Mouse (Mus musculus) liver, embryonic 13.5 days (tissue): ENCODE measurements around the gene Jmjd4. TPM values are rescaled to one million over a fixed set of nuclear protein-coding genes. Genes with fewer than 3 reads are reported as not detected.

Experiments used
- ATAC-seq: fragments of 200-750 bp; cut with Nextera tagmentation; 2 replicates; pipeline ENCODE4 v1.8.0; 2017; ENCODE audit warnings: low read depth, mild to moderate bottlenecking, moderate number of reproducible peaks, moderate library complexity
- DNase-seq: peaks from one replicate; pipeline ENCODE4 v3.0.0; 2022
- H3K27ac ChIP-seq: fragments of 300-500 bp; sonication (generic); 2 replicates; pipeline ENCODE4 v1.5.1; 2015; ENCODE audit warnings: moderate library complexity, mild to moderate bottlenecking, inconsistent platforms
- H3K27me3 ChIP-seq: fragments of 300-500 bp; sonication (generic); 2 replicates; pipeline ENCODE4 v1.6.1; 2015; ENCODE audit warnings: mild to moderate bottlenecking, inconsistent platforms
- H3K36me3 ChIP-seq: fragments of 300-500 bp; sonication (generic); 2 replicates; pipeline ENCODE4 v1.6.1; 2015; ENCODE audit warnings: mild to moderate bottlenecking, inconsistent platforms
- H3K4me1 ChIP-seq: fragments of 300-500 bp; sonication (generic); replicated peaks from 2 replicates; pipeline ENCODE4 v1.6.1; 2015; ENCODE audit warnings: inconsistent platforms
- H3K4me2 ChIP-seq: fragments of 300-500 bp; sonication (generic); 2 replicates; pipeline ENCODE4 v1.6.1; 2015; ENCODE audit warnings: inconsistent platforms, mild to moderate bottlenecking, moderate library complexity
- H3K4me3 ChIP-seq: fragments of 300-500 bp; sonication (generic); replicated peaks from 2 replicates; pipeline ENCODE4 v1.5.1; 2015; ENCODE audit warnings: mild to moderate bottlenecking, inconsistent platforms
- H3K9ac ChIP-seq: fragments of 300-500 bp; sonication (generic); 2 replicates; pipeline ENCODE4 v1.6.1; 2015; ENCODE audit warnings: mild to moderate bottlenecking, inconsistent platforms
- H3K9me3 ChIP-seq: fragments of 300-500 bp; sonication (generic); replicated peaks from 2 replicates; pipeline ENCODE4 v1.6.1; 2016; ENCODE audit warnings: inconsistent platforms
- whole genome bisulfite sequencing: fragments of 180-500 bp; shearing (Covaris S2); methylation state at CpG from one replicate; pipeline ENCODE4 v1.1.7; 2015; ENCODE audit not compliant: insufficient replicate concordance; 5-methylcytosine and 5-hydroxymethylcytosine counted together
- polyA plus RNA-seq: library from polyadenylated mRNA; unstranded; fragments of >200 nt; fragmentation: Nextera tagmentation; extraction: Ambion mirVana; gene quantifications from 2 replicates; pipeline ENCODE4 v1.2.1, GENCODE M21; 2015

Gene Jmjd4
- polyA plus RNA-seq, 1 experiment from 2014 or later, result 5.2 TPM

GRCm38 (mm10) chr11:59428057-59428660 lies 21.7 kb upstream of the Jmjd4 start:
- WGBS, result 68% methylated on average over 9 of the region's 9 CpGs
- Histone ChIP-seq H3K4me3 (no peak overlapping the region), H3K9me3 (no peaks in the 10 kb centered on the region), H3K9ac (no peak overlapping the region), H3K4me1 (peaks cover 7% of the 10 kb centered on the region), H3K27me3 (no peaks in the 10 kb centered on the region), H3K36me3 (peaks cover 14% of the 10 kb centered on the region), H3K4me2 (no peak overlapping the region), H3K27ac (no peak overlapping the region)
- ATAC-seq, result no peak
- DNase-seq, result no peak

GRCm38 (mm10) chr11:59429959-59430358 lies 19.9 kb upstream of the Jmjd4 start:
- Histone ChIP-seq H3K9ac (no peak overlapping the region), H3K9me3 (no peaks in the 10 kb centered on the region), H3K27ac (no peak overlapping the region), H3K27me3 (no peaks in the 10 kb centered on the region), H3K36me3 (peaks cover 14% of the 10 kb centered on the region), H3K4me2 (no peak overlapping the region), H3K4me3 (no peak overlapping the region), H3K4me1 (no peaks in the 10 kb centered on the region)
- no peak for DNase-seq
- ATAC-seq, result no peak
- 60% methylated on average over 1 of the region's 1 CpGs for WGBS

GRCm38 (mm10) chr11:59432261-59432660 lies 17.6 kb upstream of the Jmjd4 start:
- H3K9ac ChIP-seq, result no peak overlapping the region
- no peak overlapping the region for H3K4me2 ChIP-seq
- no peak overlapping the region for H3K4me3 ChIP-seq
- H3K36me3 ChIP-seq, result peaks cover 19% of the 10 kb centered on the region
- no peaks in the 10 kb centered on the region for H3K27me3 ChIP-seq
- no peaks in the 10 kb centered on the region for H3K9me3 ChIP-seq
- no peak for DNase-seq
- ATAC-seq, result no peak
- H3K4me1 ChIP-seq, result no peaks in the 10 kb centered on the region
- H3K27ac ChIP-seq, result no peak overlapping the region
- 39% methylated on average over 3 of the region's 3 CpGs for WGBS

GRCm38 (mm10) chr11:59437954-59438353 lies 11.9 kb upstream of the Jmjd4 start:
- Histone ChIP-seq H3K4me3 (no peak overlapping the region), H3K9me3 (no peaks in the 10 kb centered on the region), H3K9ac (no peak overlapping the region), H3K27me3 (no peaks in the 10 kb centered on the region), H3K4me2 (no peak overlapping the region), H3K36me3 (peaks cover 17% of the 10 kb centered on the region), H3K4me1 (no peaks in the 10 kb centered on the region), H3K27ac (no peak overlapping the region)
- DNase-seq, result no peak
- 74% methylated on average over 12 of the region's 12 CpGs for WGBS
- no peak for ATAC-seq

GRCm38 (mm10) chr11:59443102-59443501 lies 6.7 kb upstream of the Jmjd4 start:
- Histone ChIP-seq H3K4me1 (peaks cover under 1% of the 10 kb centered on the region; the same call in 1 of the 2 replicates), H3K9ac (no peak overlapping the region), H3K4me3 (no peak overlapping the region), H3K27me3 (no peaks in the 10 kb centered on the region), H3K27ac (no peak overlapping the region), H3K36me3 (no peaks in the 10 kb centered on the region; the same call in 1 of the 2 replicates), H3K9me3 (no peaks in the 10 kb centered on the region), H3K4me2 (no peak overlapping the region)
- no peak for DNase-seq
- no peak for ATAC-seq

- H3K27ac ChIP-seq, result peak overlapping the region; percentile 73
- peak overlapping the region; percentile 82 for H3K4me2 ChIP-seq
- no peak for DNase-seq
- H3K36me3 ChIP-seq, result peaks cover 37% of the 10 kb centered on the region
- H3K9me3 ChIP-seq, result no peaks in the 10 kb centered on the region
- H3K27me3 ChIP-seq, result no peaks in the 10 kb centered on the region
- WGBS, result under 1% methylated on average over 38 of the region's 38 CpGs
- peak overlapping the region; percentile 90 for H3K9ac ChIP-seq
- peak overlapping the region; percentile 86 for H3K4me3 ChIP-seq
- peak; percentile 75 for ATAC-seq
- H3K4me1 ChIP-seq, result peaks cover 30% of the 10 kb centered on the region
Observed at GRCm38 (mm10) chr11:59450230-59450771, 456 bp downstream of the Jmjd4 start.

GRCm38 (mm10) chr11:59451086-59451485 lies 1.2 kb downstream of the Jmjd4 start, which contains the start of gene Snap47:
Gene Snap47, minus strand, starts transcription at chr11:59451186.
- Histone ChIP-seq H3K27ac (peak within 1 kb of the TSS; percentile 73), H3K9ac (peak within 1 kb of the TSS; percentile 90), H3K4me3 (peak within 1 kb of the TSS; percentile 86), H3K36me3 (peaks cover 44% of the 10 kb centered on the region), H3K9me3 (no peaks in the 10 kb centered on the region), H3K4me1 (peaks cover 30% of the 10 kb centered on the region), H3K27me3 (no peaks in the 10 kb centered on the region), H3K4me2 (peak within 1 kb of the TSS; percentile 82)
- no peak for ATAC-seq
- DNase-seq, result no peak
- WGBS, result 63% methylated on average over 4 of the region's 4 CpGs

GRCm38 (mm10) chr11:59456346-59456745 lies 6.5 kb downstream of the Jmjd4 start:
- Histone ChIP-seq H3K9me3 (no peaks in the 10 kb centered on the region), H3K4me1 (peaks cover 7% of the 10 kb centered on the region), H3K9ac (no peak overlapping the region), H3K4me2 (no peak overlapping the region), H3K27me3 (no peaks in the 10 kb centered on the region), H3K4me3 (no peak overlapping the region), H3K36me3 (peaks cover 55% of the 10 kb centered on the region), H3K27ac (no peak overlapping the region)
- ATAC-seq (no peak), DNase-seq (no peak)
- 76% methylated on average over 2 of the region's 2 CpGs for WGBS

- Histone ChIP-seq H3K4me2 (no peak overlapping the region), H3K4me3 (no peak overlapping the region), H3K27me3 (no peaks in the 10 kb centered on the region), H3K36me3 (peaks cover 52% of the 10 kb centered on the region), H3K27ac (no peak overlapping the region), H3K9ac (no peak overlapping the region), H3K9me3 (no peaks in the 10 kb centered on the region), H3K4me1 (peaks cover 1% of the 10 kb centered on the region; the same call in 1 of the 2 replicates)
- WGBS, result 88% methylated on average over 2 of the region's 2 CpGs
- DNase-seq (no peak), ATAC-seq (no peak)
Observed at GRCm38 (mm10) chr11:59456891-59457290, 7.0 kb downstream of the Jmjd4 start.

- ATAC-seq, result no peak
Observed at GRCm38 (mm10) chr11:59458973-59459372, 9.1 kb downstream of the Jmjd4 start.

GRCm38 (mm10) chr11:59460459-59460858 lies 10.6 kb downstream of the Jmjd4 start:
- H3K9ac ChIP-seq, result no peak overlapping the region
- 87% methylated on average over 2 of the region's 2 CpGs for WGBS
- peaks cover 10% of the 10 kb centered on the region for H3K9me3 ChIP-seq
- peaks cover 49% of the 10 kb centered on the region for H3K36me3 ChIP-seq
- no peak overlapping the region for H3K4me2 ChIP-seq
- H3K4me1 ChIP-seq, result no peaks in the 10 kb centered on the region
- ATAC-seq (no peak), DNase-seq (no peak)
- no peak overlapping the region for H3K27ac ChIP-seq
- H3K4me3 ChIP-seq, result no peak overlapping the region
- no peaks in the 10 kb centered on the region for H3K27me3 ChIP-seq

More at GRCm38 (mm10) chr11:59458973-59459372, 9.1 kb downstream of the Jmjd4 start:
- H3K9ac ChIP-seq, result no peak overlapping the region
- H3K27me3 ChIP-seq, result no peaks in the 10 kb centered on the region
- no peak for DNase-seq
- no peaks in the 10 kb centered on the region for H3K4me1 ChIP-seq
- H3K9me3 ChIP-seq, result peaks cover 10% of the 10 kb centered on the region
- H3K4me2 ChIP-seq, result no peak overlapping the region
- H3K36me3 ChIP-seq, result peaks cover 56% of the 10 kb centered on the region
- H3K27ac ChIP-seq, result no peak overlapping the region
- H3K4me3 ChIP-seq, result no peak overlapping the region
- 56% methylated on average over 5 of the region's 5 CpGs for WGBS
